Mouse (Mus musculus) lung, postnatal 0 days (tissue): ENCODE measurements around the gene Haao. TPM values are rescaled to one million over a fixed set of nuclear protein-coding genes. Genes with fewer than 3 reads are reported as not detected.

Experiments used
- ATAC-seq: fragments of 200-750 bp; cut with Nextera tagmentation; 2 replicates; pipeline ENCODE4 v1.8.0; 2017; ENCODE audit warnings: moderate library complexity
- DNase-seq: peaks from one replicate; pipeline ENCODE4 v3.0.0-alpha.2; 2016; ENCODE audit warnings: low spot score
- H3K27ac ChIP-seq: fragments of 300-500 bp; sonication (generic); 2 replicates; pipeline ENCODE4 v1.5.1; 2014; ENCODE audit warnings: antibody characterized with exemption, mild to moderate bottlenecking, low read length, mixed read lengths
- H3K27me3 ChIP-seq: fragments of 300-500 bp; sonication (generic); replicated peaks from 2 replicates; pipeline ENCODE4 v1.6.1; 2014; ENCODE audit warnings: low read length, mixed read lengths; ENCODE audit not compliant: insufficient read depth
- H3K36me3 ChIP-seq: fragments of 300-500 bp; sonication (generic); 2 replicates; pipeline ENCODE4 v1.6.1; 2014; ENCODE audit warnings: low read length, mixed read lengths; ENCODE audit not compliant: insufficient read depth
- H3K4me1 ChIP-seq: fragments of 300-500 bp; sonication (generic); 2 replicates; pipeline ENCODE4 v1.6.1; 2014; ENCODE audit warnings: antibody characterized with exemption, low read depth, low read length, mixed read lengths; ENCODE audit not compliant: insufficient read depth
- H3K4me2 ChIP-seq: fragments of 300-500 bp; sonication (generic); replicated peaks from 2 replicates; pipeline ENCODE4 v1.6.1; 2014; ENCODE audit warnings: low read depth, mild to moderate bottlenecking, low read length, moderate library complexity, mixed read lengths
- H3K4me3 ChIP-seq: fragments of 300-500 bp; sonication (generic); 2 replicates; pipeline ENCODE4 v1.5.1; 2014; ENCODE audit warnings: low read depth, low read length
- H3K9ac ChIP-seq: fragments of 300-500 bp; sonication (generic); replicated peaks from 2 replicates; pipeline ENCODE4 v1.6.1; 2014; ENCODE audit warnings: low read depth, mild to moderate bottlenecking
- H3K9me3 ChIP-seq: fragments of 300-500 bp; sonication (generic); 2 replicates; pipeline ENCODE4 v1.6.1; 2016; ENCODE audit warnings: low read length, mixed read lengths
- CTCF ChIP-seq: IDR thresholded peaks from 2 replicates; pipeline ENCODE4 v1.5.1; 2016; ENCODE audit warnings: antibody characterized with exemption, mild to moderate bottlenecking
- EP300 ChIP-seq: IDR thresholded peaks from 2 replicates; pipeline ENCODE4 v1.6.1; 2016; ENCODE audit warnings: antibody characterized with exemption, mild to moderate bottlenecking, control low read depth
- WGBS: fragments of 180-500 bp; shearing (Covaris S2); extraction: QIAGEN DNeasy Blood & Tissue Kit; methylation state at CpG from one replicate; pipeline ENCODE4 v1.1.7; 2014; 5-methylcytosine and 5-hydroxymethylcytosine counted together
- polyA plus RNA-seq: library from polyadenylated mRNA; unstranded; fragments of >200 nt; fragmentation: Nextera tagmentation; extraction: Ambion mirVana; gene quantifications from 2 replicates; pipeline ENCODE4 v1.2.1, GENCODE M21; 2015

Gene Haao
- polyA plus RNA-seq, 1 experiment from 2014 or later, result 1.6 TPM

- Histone ChIP-seq H3K9ac (no peak overlapping the region), H3K9me3 (no peaks in the 10 kb centered on the region), H3K27ac (peak overlapping the region; percentile 62), H3K4me3 (no peak overlapping the region), H3K36me3 (no peaks in the 10 kb centered on the region), H3K4me1 (peaks cover 5% of the 10 kb centered on the region; the same call in 1 of the 2 replicates), H3K27me3 (no peaks in the 10 kb centered on the region), H3K4me2 (no peak overlapping the region)
- TF ChIP-seq EP300 (no peak), CTCF (no peak)
- no peak for ATAC-seq
- 38% methylated on average over 5 of the region's 5 CpGs for WGBS
- no peak for DNase-seq
Measured at GRCm38 (mm10) chr17:83890373-83890696, 42.6 kb upstream of the Haao start.

- DNase-seq, result peak; percentile 87
- Histone ChIP-seq H3K4me1 (peaks cover 5% of the 10 kb centered on the region; the same call in 1 of the 2 replicates), H3K4me2 (no peak overlapping the region), H3K4me3 (no peak overlapping the region), H3K36me3 (no peaks in the 10 kb centered on the region), H3K9ac (no peak overlapping the region), H3K27ac (peak overlapping the region; percentile 66), H3K27me3 (no peaks in the 10 kb centered on the region), H3K9me3 (no peaks in the 10 kb centered on the region)
- WGBS, result 40% methylated on average over 13 of the region's 13 CpGs
- ATAC-seq, result peak; percentile 86
- TF ChIP-seq CTCF (no peak), EP300 (peak; percentile 82)
Measured at GRCm38 (mm10) chr17:83889691-83890372, 42.1 kb upstream of the Haao start.

DNA sequence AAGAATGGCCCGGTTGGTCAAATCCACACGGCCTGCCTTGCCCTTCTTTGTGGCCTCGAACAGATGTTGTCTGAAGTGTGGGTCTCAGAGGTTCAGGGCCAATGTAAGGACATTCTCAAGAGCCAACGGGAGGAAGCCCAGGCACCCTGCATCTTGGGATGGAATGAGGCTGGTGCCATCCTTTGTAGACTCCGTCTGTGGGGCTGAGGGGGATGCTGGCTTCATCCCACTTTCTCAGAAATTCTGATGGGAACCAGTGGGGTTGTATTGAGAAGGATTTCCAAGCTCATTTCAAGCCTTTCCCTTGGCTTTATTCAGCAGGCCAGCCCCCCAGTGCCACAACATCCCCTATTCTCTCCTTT, 41.5 kb upstream of the Haao start:
- Histone ChIP-seq H3K9me3 (no peaks in the 10 kb centered on the region), H3K4me2 (no peak overlapping the region), H3K4me3 (no peak overlapping the region), H3K27ac (peak overlapping the region; percentile 66), H3K4me1 (peaks cover 5% of the 10 kb centered on the region; the same call in 1 of the 2 replicates), H3K9ac (no peak overlapping the region), H3K36me3 (no peaks in the 10 kb centered on the region), H3K27me3 (no peaks in the 10 kb centered on the region)
- TF ChIP-seq CTCF (no peak), EP300 (no peak)
- 63% methylated on average over 5 of the region's 5 CpGs for WGBS
- DNase-seq, result no peak
- no peak for ATAC-seq

DNA sequence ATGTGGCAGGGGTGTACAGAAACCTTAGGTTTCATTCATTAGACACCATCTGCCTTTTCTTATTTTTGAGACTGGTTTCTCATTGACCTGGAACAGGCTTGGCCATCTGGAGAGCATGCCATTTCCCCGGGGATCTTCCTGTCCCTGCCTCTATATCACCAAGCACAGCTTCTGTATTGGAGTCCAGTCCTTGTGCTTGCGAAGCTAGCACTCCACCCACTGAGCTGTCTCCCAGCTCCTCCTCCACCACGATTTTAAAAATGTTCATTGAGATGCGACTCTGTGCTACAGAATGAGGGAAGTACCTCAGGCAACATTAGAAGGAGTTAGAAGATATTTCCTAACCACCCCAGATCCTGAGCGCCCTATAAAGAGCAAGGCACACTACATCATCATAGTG, 39.5 kb upstream of the Haao start:
- Histone ChIP-seq H3K27me3 (no peaks in the 10 kb centered on the region), H3K4me3 (no peak overlapping the region), H3K36me3 (no peaks in the 10 kb centered on the region), H3K9ac (no peak overlapping the region), H3K4me2 (no peak overlapping the region), H3K4me1 (peaks cover 5% of the 10 kb centered on the region; the same call in 1 of the 2 replicates), H3K27ac (no peak overlapping the region), H3K9me3 (no peaks in the 10 kb centered on the region)
- DNase-seq (no peak), ATAC-seq (no peak)
- TF ChIP-seq CTCF (no peak), EP300 (no peak)
- 90% methylated on average over 5 of the region's 5 CpGs for WGBS

DNA sequence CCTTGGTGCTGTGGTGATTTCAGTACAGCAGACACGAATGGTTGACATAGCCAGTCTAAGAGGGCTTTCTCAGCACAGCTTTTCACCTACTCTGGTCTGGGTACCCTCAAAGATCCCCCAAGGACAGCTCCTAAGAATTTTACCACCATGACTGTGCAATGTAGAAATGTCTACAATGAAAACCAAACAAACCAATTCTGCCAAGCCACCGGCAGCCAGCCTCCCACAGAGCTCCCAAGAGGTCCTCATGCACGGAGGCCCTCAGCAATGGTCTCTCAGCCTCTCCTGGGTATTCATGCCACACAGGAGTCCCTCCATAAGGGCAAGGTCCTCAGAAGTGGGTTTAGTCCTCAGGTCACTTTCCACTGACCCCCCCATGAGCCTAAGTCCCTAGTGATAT, 38.6 kb upstream of the Haao start:
- Histone ChIP-seq H3K36me3 (no peaks in the 10 kb centered on the region), H3K27ac (no peak overlapping the region), H3K9me3 (no peaks in the 10 kb centered on the region), H3K4me3 (no peak overlapping the region), H3K4me2 (no peak overlapping the region), H3K9ac (no peak overlapping the region), H3K27me3 (no peaks in the 10 kb centered on the region), H3K4me1 (peaks cover 5% of the 10 kb centered on the region; the same call in 1 of the 2 replicates)
- 73% methylated on average over 3 of the region's 3 CpGs for WGBS
- TF ChIP-seq CTCF, result no peak
- no peak for TF ChIP-seq EP300
- ATAC-seq (no peak), DNase-seq (no peak)

DNA sequence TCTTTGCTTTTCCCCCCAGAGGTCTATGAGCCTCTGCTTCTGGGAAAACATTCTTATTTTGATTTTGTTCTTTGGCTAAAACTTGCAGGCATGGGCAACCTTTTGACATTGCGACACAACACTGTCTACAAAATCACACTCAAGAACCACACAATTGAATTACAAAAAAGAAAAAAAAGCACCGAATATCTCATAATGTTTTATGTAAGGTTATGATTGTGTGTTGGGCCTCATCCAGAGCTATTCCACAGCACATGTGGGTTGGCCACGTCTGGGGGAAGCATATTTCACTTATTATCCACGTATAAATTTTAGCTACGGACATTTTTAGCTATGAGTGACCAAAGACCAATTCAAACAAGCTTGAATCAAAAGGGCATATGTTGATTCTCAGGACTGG, 38.0 kb upstream of the Haao start:
- Histone ChIP-seq H3K9ac (no peak overlapping the region), H3K27me3 (no peaks in the 10 kb centered on the region), H3K4me3 (no peak overlapping the region), H3K4me1 (peaks cover 5% of the 10 kb centered on the region; the same call in 1 of the 2 replicates), H3K27ac (no peak overlapping the region), H3K36me3 (no peaks in the 10 kb centered on the region), H3K9me3 (no peaks in the 10 kb centered on the region), H3K4me2 (no peak overlapping the region)
- TF ChIP-seq CTCF (no peak), EP300 (no peak)
- DNase-seq (no peak), ATAC-seq (no peak)
- WGBS, result 76% methylated on average over 5 of the region's 5 CpGs
